Mouse (Mus musculus) hindbrain, embryonic 16.5 days (tissue): ENCODE results near the gene Adarb2. TPM values are rescaled to one million over a fixed set of nuclear protein-coding genes. Genes with fewer than 3 reads are reported as not detected.

Source experiments
- ATAC-seq: fragments of 200-750 bp; cut with Nextera tagmentation; 2 replicates; pipeline ENCODE4 v1.8.0; 2017; ENCODE audit warnings: moderate TSS enrichment, moderate library complexity
- H3K27ac ChIP-seq: fragments of 300-500 bp; sonication (generic); 2 replicates; pipeline ENCODE4 v1.5.1; 2014; ENCODE audit warnings: low read depth, mild to moderate bottlenecking, control low read depth, low read length, moderate library complexity
- H3K27me3 ChIP-seq: fragments of 300-500 bp; sonication (generic); replicated peaks from 2 replicates; pipeline ENCODE4 v1.6.1; 2014; ENCODE audit warnings: low read length; ENCODE audit not compliant: control insufficient read depth, insufficient read depth
- H3K36me3 ChIP-seq: fragments of 300-500 bp; sonication (generic); 2 replicates; pipeline ENCODE4 v1.6.1; 2014; ENCODE audit warnings: mild to moderate bottlenecking, low read length, moderate library complexity, mixed read lengths; ENCODE audit not compliant: control insufficient read depth, insufficient read depth
- H3K4me1 ChIP-seq: fragments of 300-500 bp; sonication (generic); 2 replicates; pipeline ENCODE4 v1.6.1; 2014; ENCODE audit warnings: low read depth, low read length; ENCODE audit not compliant: control insufficient read depth, insufficient read depth
- H3K4me2 ChIP-seq: fragments of 300-500 bp; sonication (generic); 2 replicates; pipeline ENCODE4 v1.6.1; 2014; ENCODE audit warnings: mild to moderate bottlenecking, low read length, control low read depth, moderate library complexity
- H3K4me3 ChIP-seq: fragments of 300-500 bp; sonication (generic); 2 replicates; pipeline ENCODE4 v1.5.1; 2014; ENCODE audit warnings: mild to moderate bottlenecking, low read length, control low read depth, moderate library complexity
- H3K9ac ChIP-seq: fragments of 300-500 bp; sonication (generic); 2 replicates; pipeline ENCODE4 v1.6.1; 2014; ENCODE audit warnings: low read depth, mild to moderate bottlenecking, control low read depth, low read length, moderate library complexity
- H3K9me3 ChIP-seq: fragments of 300-500 bp; sonication (generic); 2 replicates; pipeline ENCODE4 v1.6.1; 2014; ENCODE audit warnings: mild to moderate bottlenecking, low read length, moderate library complexity; ENCODE audit not compliant: control insufficient read depth
- WGBS: fragments of 180-500 bp; shearing (Covaris S2); extraction: QIAGEN DNeasy Blood & Tissue Kit; methylation state at CpG from one replicate; pipeline ENCODE4 v1.1.7; 2014; 5-methylcytosine and 5-hydroxymethylcytosine counted together
- polyA plus RNA-seq: library from polyadenylated mRNA; unstranded; fragments of >200 nt; fragmentation: Nextera tagmentation; extraction: Ambion mirVana; gene quantifications from 2 replicates; pipeline ENCODE4 v1.2.1, GENCODE M21; 2015

Gene Adarb2
- polyA plus RNA-seq, 1 experiment from 2014 or later: 25.3 TPM

- 49% methylated on average over 4 of the region's 4 CpGs for WGBS
These were observed 577.8 kb downstream of the Adarb2 start for GRCm38 (mm10) chr13:8780441-8780840.

GRCm38 (mm10) chr13:8782636-8783035 lies 580.0 kb downstream of the Adarb2 start:
- no peaks in the 10 kb centered on the region for H3K4me1 ChIP-seq
- H3K27me3 ChIP-seq: no peaks in the 10 kb centered on the region
- H3K4me3 ChIP-seq: no peak overlapping the region
- no peak overlapping the region for H3K9ac ChIP-seq
- H3K9me3 ChIP-seq: no peaks in the 10 kb centered on the region
- WGBS: 49% methylated on average over 4 of the region's 4 CpGs
- H3K27ac ChIP-seq: no peak overlapping the region
- H3K4me2 ChIP-seq: no peak overlapping the region
- no peaks in the 10 kb centered on the region for H3K36me3 ChIP-seq
- no peak for ATAC-seq

More at GRCm38 (mm10) chr13:8780441-8780840, 577.8 kb downstream of the Adarb2 start:
- H3K27ac ChIP-seq: no peak overlapping the region
- no peaks in the 10 kb centered on the region for H3K4me1 ChIP-seq
- H3K36me3 ChIP-seq: no peaks in the 10 kb centered on the region
- H3K4me2 ChIP-seq: no peak overlapping the region
- H3K9me3 ChIP-seq: no peaks in the 10 kb centered on the region
- H3K9ac ChIP-seq: no peak overlapping the region
- no peaks in the 10 kb centered on the region for H3K27me3 ChIP-seq
- no peak for ATAC-seq
- no peak overlapping the region for H3K4me3 ChIP-seq

GRCm38 (mm10) chr13:8783686-8784307 lies 581.1 kb downstream of the Adarb2 start:
- Histone ChIP-seq H3K4me1 (no peaks in the 10 kb centered on the region), H3K9me3 (no peaks in the 10 kb centered on the region), H3K36me3 (no peaks in the 10 kb centered on the region), H3K4me2 (no peak overlapping the region), H3K27ac (no peak overlapping the region), H3K4me3 (no peak overlapping the region), H3K9ac (no peak overlapping the region), H3K27me3 (no peaks in the 10 kb centered on the region)
- ATAC-seq: no peak
- WGBS: 85% methylated on average over 10 of the region's 10 CpGs

- no peak overlapping the region for H3K27ac ChIP-seq
- 81% methylated on average over 14 of the region's 14 CpGs for WGBS
- ATAC-seq: peak; percentile 10; the same call in 1 of the 2 replicates
- no peaks in the 10 kb centered on the region for H3K27me3 ChIP-seq
- no peak overlapping the region for H3K9ac ChIP-seq
- no peak overlapping the region for H3K4me3 ChIP-seq
- no peaks in the 10 kb centered on the region for H3K9me3 ChIP-seq
- H3K4me2 ChIP-seq: no peak overlapping the region; the same call in 1 of the 2 replicates
- no peaks in the 10 kb centered on the region for H3K4me1 ChIP-seq
- no peaks in the 10 kb centered on the region for H3K36me3 ChIP-seq
These were observed 581.8 kb downstream of the Adarb2 start for GRCm38 (mm10) chr13:8784308-8785061.

- no peak overlapping the region for H3K4me3 ChIP-seq
- H3K36me3 ChIP-seq: no peaks in the 10 kb centered on the region
- no peak overlapping the region for H3K27ac ChIP-seq
- WGBS: 34% methylated on average over 9 of the region's 9 CpGs
- H3K27me3 ChIP-seq: no peaks in the 10 kb centered on the region
- no peaks in the 10 kb centered on the region for H3K9me3 ChIP-seq
- H3K4me2 ChIP-seq: peak overlapping the region; percentile 28; the same call in 1 of the 2 replicates
- H3K9ac ChIP-seq: no peak overlapping the region
- peak; percentile 86 for ATAC-seq
- no peaks in the 10 kb centered on the region for H3K4me1 ChIP-seq
These were observed 582.5 kb downstream of the Adarb2 start for GRCm38 (mm10) chr13:8785185-8785584.

- no peak overlapping the region for H3K4me3 ChIP-seq
- no peaks in the 10 kb centered on the region for H3K27me3 ChIP-seq
- H3K4me2 ChIP-seq: no peak overlapping the region
- no peak overlapping the region for H3K27ac ChIP-seq
- no peaks in the 10 kb centered on the region for H3K9me3 ChIP-seq
- WGBS: 73% methylated on average over 8 of the region's 8 CpGs
- ATAC-seq: no peak
- no peaks in the 10 kb centered on the region for H3K36me3 ChIP-seq
- no peaks in the 10 kb centered on the region for H3K4me1 ChIP-seq
- H3K9ac ChIP-seq: no peak overlapping the region
These were observed 590.6 kb downstream of the Adarb2 start for GRCm38 (mm10) chr13:8793217-8793616.

GRCm38 (mm10) chr13:8800576-8800975 lies 597.9 kb downstream of the Adarb2 start:
- ATAC-seq: no peak
- no peaks in the 10 kb centered on the region for H3K4me1 ChIP-seq
- no peak overlapping the region for H3K27ac ChIP-seq
- WGBS: 75% methylated on average over 6 of the region's 6 CpGs
- H3K4me2 ChIP-seq: no peak overlapping the region
- no peak overlapping the region for H3K4me3 ChIP-seq
- H3K36me3 ChIP-seq: peaks cover 4% of the 10 kb centered on the region; the same call in 1 of the 2 replicates
- no peak overlapping the region for H3K9ac ChIP-seq
- H3K27me3 ChIP-seq: no peaks in the 10 kb centered on the region
- H3K9me3 ChIP-seq: no peaks in the 10 kb centered on the region

GRCm38 (mm10) chr13:8805931-8806330 lies 603.3 kb downstream of the Adarb2 start:
- peaks cover 4% of the 10 kb centered on the region; the same call in 1 of the 2 replicates for H3K36me3 ChIP-seq
- WGBS: 91% methylated on average over 2 of the region's 2 CpGs
- no peaks in the 10 kb centered on the region for H3K27me3 ChIP-seq
- H3K27ac ChIP-seq: no peak overlapping the region
- no peak overlapping the region for H3K9ac ChIP-seq
- H3K9me3 ChIP-seq: no peaks in the 10 kb centered on the region
- H3K4me3 ChIP-seq: no peak overlapping the region
- no peak overlapping the region for H3K4me2 ChIP-seq
- no peaks in the 10 kb centered on the region for H3K4me1 ChIP-seq
- no peak for ATAC-seq
